In the genomic region with DNA sequence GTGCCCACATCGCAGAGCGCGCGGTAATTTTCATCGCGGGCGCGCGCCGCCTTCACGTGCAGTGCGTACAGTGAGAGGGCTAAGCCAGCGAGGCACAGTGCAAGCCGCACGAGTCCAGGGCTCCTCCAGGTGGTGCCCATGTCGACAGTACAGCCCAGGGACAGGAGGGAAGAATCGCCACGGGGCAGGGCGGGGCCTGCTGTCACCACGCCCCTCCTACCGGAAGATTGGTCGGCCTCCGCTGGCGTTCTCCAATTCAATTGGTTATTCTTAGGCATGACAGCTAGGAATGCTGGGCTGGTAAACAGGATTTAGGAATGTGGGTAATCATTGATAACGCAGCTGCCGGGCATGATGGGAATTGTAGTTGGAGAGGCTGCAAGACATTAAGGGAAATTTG, we compare ENCODE assay signal across 8 mouse cellular contexts. TPM values are rescaled to one million over a fixed set of nuclear protein-coding genes. Genes with fewer than 3 reads are reported as not detected.
A peak's percentile ranks its signal among the peaks of the same experiment; 100 is the strongest.
DNase-seq lines count a peak whose midpoint lies in the region; ATAC-seq lines count a peak whose summit lies in the region.

A gene (minus strand): TSS at position 13 of the 400 bp plus-strand sequence.
A gene (minus strand): TSS at position 176 of the 400 bp plus-strand sequence.

- peak; percentile 99 for ATAC-seq in hindbrain, embryonic 13.5 days (ENCODE audit: low FRiP score)

- H3K27ac ChIP-seq in hindbrain, embryonic 13.5 days: peak within 1 kb of the TSS; percentile 82

- H3K36me3 ChIP-seq in hindbrain, embryonic 13.5 days: peaks cover 19% of the 10 kb centered on the region

- peak within 1 kb of the TSS; percentile 62 for H3K4me3 ChIP-seq in hindbrain, embryonic 13.5 days

- peaks cover 2% of the 10 kb centered on the region; the same call in 1 of the 2 replicates for H3K27me3 ChIP-seq in hindbrain, embryonic 13.5 days

- peaks cover 14% of the 10 kb centered on the region for H3K4me1 ChIP-seq in hindbrain, embryonic 13.5 days (replicated peaks)

- H3K9me3 ChIP-seq in hindbrain, embryonic 13.5 days: no peaks in the 10 kb centered on the region

- WGBS in hindbrain, embryonic 13.5 days: under 1% methylated on average over 26 of the region's 26 CpGs

- peak; percentile 98 for DNase-seq in R1 (ENCODE audit: low read depth, low spot score)
- DNase-seq in cerebellum, postnatal 14 days: peak; percentile 97
- DNase-seq in frontal cortex, postnatal 14 days (ENCODE audit: low spot score in 2 of 2): peak; percentile 93
- peak; percentile 91 to 96 for DNase-seq in layer of hippocampus, postnatal 14 days (ENCODE audit: low spot score in 2 of 2)
- DNase-seq in lung, postnatal 10 days: peak; percentile 98
- DNase-seq in ovary, postnatal 14 days (ENCODE audit: low spot score): peak; percentile 88
- peak; percentile 83 for DNase-seq in thymus, postnatal 10 days (ENCODE audit: low spot score in 2 of 2)

- peak within 1 kb of the TSS; percentile 79 for H3K4me2 ChIP-seq in hindbrain, embryonic 13.5 days

- peak within 1 kb of the TSS; percentile 78 for H3K9ac ChIP-seq in hindbrain, embryonic 13.5 days

RNA-seq across cellular contexts. Expression of the first gene that starts in this region (rescaled TPM):
- 0.61 TPM in 1 of 2 replicates, not detected in the other for polyA plus RNA-seq in hindbrain, embryonic 13.5 days (2015; fragmentation: Nextera tagmentation; extraction: Ambion mirVana)
- not detected for total RNA-seq in layer of hippocampus, postnatal 14 days (2021)

RNA-seq across cellular contexts. Expression of the second gene that starts in this region (rescaled TPM):
- 67.6 and 71.1 TPM in 2 replicates for polyA plus RNA-seq in hindbrain, embryonic 13.5 days (2015; fragmentation: Nextera tagmentation; extraction: Ambion mirVana)
- 10 to 100 TPM; 20.2 to 24.7 TPM for total RNA-seq in layer of hippocampus, postnatal 14 days (2021)

Comparison
In these comparisons a context has a peak if more than half of its experiments do, and no peak if none do; other contexts are left out.
1. Peak in every context shown above with its lines: DNase-seq, ATAC-seq, H3K4me3 ChIP-seq and H3K27ac ChIP-seq.